Mouse (Mus musculus) embryo, embryonic 9.5 days (tissue): ENCODE measurements at regions not wholly inside any gene's neighbourhood (a gene's known extent, or its start where the extent isn't known, plus 50 kb on each side); places are given as distances from the start of the nearest gene placed in this dataset.
"Not testable (repeated sequence)": the region's sequence is repeated elsewhere in the genome, so short reads cannot be mapped to it uniquely, and the experiment has no call there.

Experiments used
- DNase-seq: peaks from one replicate; pipeline ENCODE4 v3.0.0-alpha.2; 2017; ENCODE audit errors: extremely low spot score

DNA sequence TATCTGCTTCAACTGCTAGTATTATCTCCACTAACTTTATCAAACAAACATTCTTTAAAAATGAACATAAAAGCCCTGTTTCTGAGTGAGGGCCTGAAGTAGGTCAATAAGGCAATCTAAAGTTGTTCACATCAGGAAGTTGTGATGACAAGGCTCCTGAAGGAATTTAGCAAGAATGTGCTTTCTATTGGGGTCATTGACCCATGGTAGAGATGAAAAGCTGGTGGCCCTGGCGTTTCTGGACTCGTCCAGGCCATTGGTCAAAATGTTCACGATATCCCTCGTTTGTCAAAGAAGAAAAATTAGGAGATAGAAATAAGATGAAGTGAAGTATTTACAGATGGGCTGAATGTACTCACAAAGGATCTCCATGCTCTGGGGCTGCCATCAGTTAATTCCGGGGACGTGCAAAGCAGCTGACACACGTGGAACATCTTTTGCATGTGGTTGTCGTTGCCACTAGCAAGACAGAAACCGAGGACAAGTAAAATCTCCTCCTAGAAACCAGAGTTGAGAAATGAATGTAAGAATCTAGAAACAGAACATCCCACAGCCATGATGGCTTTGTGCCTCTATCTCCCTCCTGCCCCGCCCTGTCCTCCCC, 134.1 kb downstream of the Snx18 start:
- no peak for DNase-seq

GRCm38 (mm10) chr13:113482911-113483310, 135.5 kb downstream of the Snx18 start:
- no peak for DNase-seq

GRCm38 (mm10) chr13:113477901-113478510, 140.4 kb downstream of the Snx18 start:
- no peak for DNase-seq

- DNase-seq: no peak
These were observed 147.4 kb downstream of the Snx18 start for GRCm38 (mm10) chr13:113470822-113471557.

- no peak for DNase-seq
These were observed 153.9 kb downstream of the Snx18 start for GRCm38 (mm10) chr13:113464190-113465064.

DNA sequence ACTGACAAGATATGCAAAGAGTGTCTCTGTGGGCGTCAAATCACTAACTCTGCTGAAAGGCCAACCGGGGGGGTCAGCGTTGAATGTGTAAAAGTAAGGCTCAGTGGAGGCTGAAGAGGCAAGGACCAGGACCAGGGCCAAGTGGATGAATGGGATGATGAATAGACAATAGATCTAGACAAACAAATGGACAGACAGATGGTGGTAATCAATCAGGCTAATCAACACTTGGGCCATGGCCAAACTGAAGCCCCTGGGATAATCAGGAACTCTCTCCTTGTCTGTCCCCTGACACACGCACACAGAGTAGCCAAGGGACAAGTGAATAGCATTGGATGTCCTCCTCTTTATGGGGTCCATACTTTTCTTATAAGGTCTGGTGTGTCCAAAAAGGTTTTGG, 154.9 kb downstream of the Snx18 start:
- DNase-seq: no peak

DNA sequence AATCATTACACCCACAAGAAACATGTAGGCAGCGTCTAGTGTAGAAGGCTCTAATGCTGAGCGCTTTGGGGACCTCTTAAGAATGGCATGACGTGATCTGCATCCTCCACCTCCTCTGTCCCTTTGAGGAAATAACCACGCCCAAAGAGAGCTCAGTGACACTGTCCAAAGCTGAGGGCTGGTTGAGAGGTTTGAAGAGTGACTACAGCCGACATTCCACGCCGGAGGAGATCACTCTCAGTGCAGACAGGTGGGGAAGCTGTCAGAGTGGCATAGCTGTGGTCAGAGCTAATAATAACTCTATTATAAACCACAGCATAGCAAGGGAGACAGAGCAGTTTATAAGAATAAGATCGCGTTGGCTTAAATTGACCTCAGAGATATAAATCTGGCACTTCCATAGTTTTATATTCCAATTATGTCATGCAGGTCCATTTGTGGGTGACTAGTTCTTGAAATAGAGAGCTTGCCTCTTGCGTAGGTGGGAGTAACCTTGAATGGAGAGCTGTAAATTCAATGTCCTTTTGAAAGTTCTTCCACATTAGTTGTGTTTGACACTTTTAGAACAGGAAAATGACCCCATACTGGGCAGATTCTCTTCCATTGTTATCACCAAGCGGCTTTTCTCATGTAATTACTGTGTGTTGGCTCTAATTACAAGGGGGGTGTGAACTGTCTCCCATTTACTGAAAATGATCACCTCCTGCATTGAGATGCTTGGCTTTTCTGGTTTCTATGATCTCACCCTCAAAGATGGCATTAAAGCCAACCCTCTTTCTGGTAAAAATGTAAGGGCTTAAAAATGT, 161.7 kb downstream of the BC067074 start:
- no peak for DNase-seq

DNA sequence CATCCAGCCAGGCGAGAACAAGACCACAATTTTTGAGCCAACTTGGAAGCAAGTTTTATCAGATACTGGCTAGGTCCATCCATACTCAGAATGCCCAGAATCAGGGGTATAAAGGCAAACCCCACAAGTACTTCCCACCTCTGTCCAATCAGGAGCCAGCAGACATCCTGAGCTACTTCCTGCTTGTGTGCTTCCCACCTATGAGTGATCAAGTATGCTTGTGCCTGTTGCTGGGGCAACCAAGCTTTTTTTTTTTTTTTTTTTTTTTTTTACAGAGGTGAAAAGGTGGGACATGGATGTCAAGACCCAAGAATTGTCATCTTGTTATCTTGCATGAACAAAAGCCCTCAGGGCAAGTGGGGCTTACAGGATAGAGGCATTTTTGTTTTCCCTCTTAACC, 155.4 kb downstream of the BC067074 start:
- DNase-seq: no peak

DNA sequence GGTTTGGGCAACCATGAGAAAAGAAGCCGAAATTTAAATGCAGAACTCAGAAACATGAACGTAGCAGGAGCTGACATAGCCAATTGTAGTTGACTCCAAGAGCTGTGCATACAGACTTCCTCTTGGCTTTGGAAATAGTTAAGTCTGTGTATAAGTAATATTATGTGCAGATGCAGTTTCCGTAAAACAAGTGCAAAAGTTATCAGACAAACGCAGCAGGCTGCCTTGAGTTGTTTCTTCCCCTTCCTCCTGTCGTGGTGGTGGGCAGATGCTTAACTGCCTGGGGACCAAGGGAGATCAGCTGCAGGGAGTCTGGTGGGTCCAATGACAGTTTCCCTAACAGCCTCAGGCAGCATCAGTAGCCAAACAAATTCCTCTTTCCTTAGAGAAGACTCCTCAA, 153.3 kb downstream of the BC067074 start:
- DNase-seq: no peak

- not testable (repeated sequence) for DNase-seq
These were observed 151.5 kb downstream of the BC067074 start for GRCm38 (mm10) chr13:113444481-113444880.

GRCm38 (mm10) chr13:113443078-113443477, 150.1 kb downstream of the BC067074 start:
- no peak for DNase-seq

DNA sequence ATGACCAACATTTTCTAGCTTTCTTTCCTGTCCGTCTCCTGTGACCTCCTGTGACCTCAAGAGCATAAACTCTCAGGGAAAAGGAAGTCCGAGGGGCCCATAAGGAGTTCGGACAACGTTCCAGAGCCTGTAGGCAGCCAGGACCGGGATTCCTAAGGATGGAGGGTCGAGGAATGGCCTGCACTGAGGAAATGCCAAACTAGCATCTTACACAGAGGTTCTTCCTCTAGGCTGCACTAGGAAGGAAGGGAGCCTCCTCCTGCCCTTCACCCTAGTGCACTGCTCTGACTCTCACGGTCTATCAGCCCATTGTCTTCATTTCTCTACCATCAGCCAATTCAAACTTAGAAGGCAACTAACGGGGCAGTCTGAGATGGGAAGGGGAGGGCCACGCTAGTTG, 149.2 kb downstream of the BC067074 start:
- DNase-seq: no peak

- no peak for DNase-seq
These were observed 147.2 kb downstream of the BC067074 start for GRCm38 (mm10) chr13:113440137-113440536.

DNA sequence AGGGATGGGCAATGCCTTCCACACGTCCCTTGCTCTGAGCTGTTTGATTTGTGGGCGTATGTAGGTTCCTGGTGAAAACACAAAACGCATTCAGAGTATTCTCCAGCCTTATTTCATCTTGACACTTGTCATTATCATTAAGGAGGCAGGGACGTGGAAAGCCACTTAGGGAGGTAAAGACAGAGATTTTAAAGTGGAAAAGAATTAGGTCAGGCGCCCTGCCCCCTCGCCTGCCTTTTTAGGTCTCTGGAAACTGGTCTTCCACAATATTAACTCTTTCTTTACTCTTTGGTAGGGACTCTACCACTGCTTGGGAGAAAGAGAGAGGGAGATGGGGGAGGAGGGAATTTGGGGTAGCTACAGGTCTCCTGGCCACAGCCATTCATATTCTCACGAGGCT, 146.6 kb downstream of the BC067074 start:
- no peak for DNase-seq

GRCm38 (mm10) chr13:113438872-113439271, 145.9 kb downstream of the BC067074 start:
- no peak for DNase-seq

DNA sequence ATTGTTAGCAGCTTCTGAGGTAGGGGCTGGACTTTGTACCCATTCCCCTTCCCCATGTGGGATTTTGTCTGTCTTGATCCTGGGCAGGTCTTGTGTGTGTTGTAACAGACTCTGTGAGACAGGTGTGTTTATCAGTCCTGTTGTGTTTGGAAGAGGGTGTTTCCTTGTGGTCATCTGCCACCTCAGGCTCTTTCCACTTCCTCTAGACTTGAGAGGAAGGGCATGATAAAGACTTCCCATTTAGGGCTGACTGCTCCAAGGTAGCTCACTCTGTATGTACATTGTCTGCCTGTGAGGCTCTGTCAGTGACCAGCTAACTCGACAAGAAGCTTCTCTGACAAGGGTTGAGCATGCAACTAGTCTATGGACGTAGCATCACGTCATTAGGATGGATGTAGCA, 143.3 kb downstream of the BC067074 start:
- no peak for DNase-seq

- DNase-seq: no peak
These were observed 142.2 kb downstream of the BC067074 start for GRCm38 (mm10) chr13:113435117-113435516.

- DNase-seq: no peak
These were observed 140.5 kb downstream of the BC067074 start for GRCm38 (mm10) chr13:113433456-113433855.

DNA sequence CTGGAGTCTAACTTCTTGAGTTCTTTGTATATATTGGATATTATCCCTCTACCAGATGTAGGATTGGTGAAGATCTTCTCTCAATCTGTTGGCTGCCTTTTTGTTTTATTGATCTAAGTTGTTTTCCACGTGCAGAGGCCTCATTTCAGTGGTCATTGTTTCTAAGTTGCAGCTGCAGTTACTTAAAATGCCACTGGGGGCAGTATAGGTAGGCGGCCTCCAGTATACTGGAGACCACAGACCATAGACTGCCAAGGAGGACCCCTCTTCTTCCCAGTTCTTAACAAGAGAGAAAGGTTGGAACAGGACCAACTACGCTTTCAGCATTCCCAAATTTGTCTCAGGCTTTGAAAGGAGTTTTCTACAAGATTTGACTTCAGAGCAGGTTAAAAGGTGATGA, 136.7 kb downstream of the BC067074 start:
- DNase-seq: peak; percentile 22
